Mouse (Mus musculus) thymus, adult 2 months (tissue): ENCODE data around the gene Tspan4. TPM values are rescaled to one million over a fixed set of nuclear protein-coding genes. Genes with fewer than 3 reads are reported as not detected.
"Not testable (repeated sequence)": the region's sequence is repeated elsewhere in the genome, so short reads cannot be mapped to it uniquely, and the experiment has no call there.

Experiments
- DNase-seq: peaks from one replicate; pipeline ENCODE4 v3.0.0; 2021
- H3K27ac ChIP-seq: fragments of 200-500 bp; 2 replicates; pipeline ENCODE4 v1.5.1; 2012; ENCODE audit warnings: low read length, control low read depth; ENCODE audit not compliant: control insufficient read depth, insufficient read depth
- H3K27me3 ChIP-seq: fragments of 200-500 bp; 2 replicates; pipeline ENCODE4 v1.6.1; 2012; ENCODE audit warnings: mild to moderate bottlenecking, low read length, moderate library complexity, mixed read lengths; ENCODE audit not compliant: control insufficient read depth, insufficient read depth
- H3K36me3 ChIP-seq: fragments of 200-500 bp; 2 replicates; pipeline ENCODE4 v1.6.1; 2012; ENCODE audit warnings: mild to moderate bottlenecking, low read length, moderate library complexity; ENCODE audit not compliant: control insufficient read depth, insufficient read depth
- H3K4me1 ChIP-seq: fragments of 200-500 bp; replicated peaks from 2 replicates; pipeline ENCODE4 v1.6.1; 2012; ENCODE audit warnings: low read length; ENCODE audit not compliant: control insufficient read depth, insufficient read depth
- H3K4me3 ChIP-seq: fragments of 200-500 bp; 2 replicates; pipeline ENCODE4 v1.5.1; 2012; ENCODE audit warnings: mild to moderate bottlenecking, low read length, control low read depth, moderate library complexity; ENCODE audit not compliant: control insufficient read depth, insufficient read depth
- CTCF ChIP-seq: fragments of 200-500 bp; IDR thresholded peaks from 2 replicates; pipeline ENCODE4 v1.5.1; 2012; ENCODE audit warnings: mild to moderate bottlenecking, control low read depth, low read length, moderate library complexity, borderline replicate concordance; ENCODE audit not compliant: control insufficient read depth, poor library complexity, insufficient read depth; ENCODE audit errors: extremely low read depth
- POLR2A ChIP-seq: fragments of 200-500 bp; IDR thresholded peaks from 2 replicates; pipeline ENCODE4 v1.6.1; 2012; ENCODE audit warnings: mild to moderate bottlenecking, low read length, control low read depth, moderate library complexity; ENCODE audit not compliant: control insufficient read depth, poor library complexity, insufficient read depth; ENCODE audit errors: extremely low read depth
- WGBS: fragments of 180-500 bp; shearing (Covaris S2); methylation state at CpG from one replicate; pipeline ENCODE4 v1.1.7; 2018; 5-methylcytosine and 5-hydroxymethylcytosine counted together
- polyA plus RNA-seq: library from polyadenylated mRNA; depleted of rRNA; stranded (reverse); fragments of >200 nt; gene quantifications from 2 replicates; pipeline ENCODE4 v1.2.3, GENCODE M21; 2012

Tspan4 gene
- polyA plus RNA-seq, 1 experiment, result 45.1 TPM

GRCm38 (mm10) chr7:141440613-141441012, 34.4 kb upstream of the Tspan4 start:
- Histone ChIP-seq H3K27ac (no peak overlapping the region), H3K4me3 (no peak overlapping the region), H3K36me3 (no peaks in the 10 kb centered on the region), H3K4me1 (peaks cover 33% of the 10 kb centered on the region), H3K27me3 (no peaks in the 10 kb centered on the region)
- WGBS, result 49% methylated on average over 6 of the region's 6 CpGs
- no peak for DNase-seq
- TF ChIP-seq CTCF, result no peak
- no peak for TF ChIP-seq POLR2A

GRCm38 (mm10) chr7:141441460-141441859, 33.6 kb upstream of the Tspan4 start:
- H3K27ac ChIP-seq, result no peak overlapping the region
- peaks cover 24% of the 10 kb centered on the region for H3K4me1 ChIP-seq
- no peak overlapping the region for H3K4me3 ChIP-seq
- TF ChIP-seq POLR2A (no peak), CTCF (no peak)
- H3K27me3 ChIP-seq, result no peaks in the 10 kb centered on the region
- DNase-seq, result no peak
- no peaks in the 10 kb centered on the region for H3K36me3 ChIP-seq
- WGBS, result 98% methylated on average over 9 of the region's 9 CpGs

DNA sequence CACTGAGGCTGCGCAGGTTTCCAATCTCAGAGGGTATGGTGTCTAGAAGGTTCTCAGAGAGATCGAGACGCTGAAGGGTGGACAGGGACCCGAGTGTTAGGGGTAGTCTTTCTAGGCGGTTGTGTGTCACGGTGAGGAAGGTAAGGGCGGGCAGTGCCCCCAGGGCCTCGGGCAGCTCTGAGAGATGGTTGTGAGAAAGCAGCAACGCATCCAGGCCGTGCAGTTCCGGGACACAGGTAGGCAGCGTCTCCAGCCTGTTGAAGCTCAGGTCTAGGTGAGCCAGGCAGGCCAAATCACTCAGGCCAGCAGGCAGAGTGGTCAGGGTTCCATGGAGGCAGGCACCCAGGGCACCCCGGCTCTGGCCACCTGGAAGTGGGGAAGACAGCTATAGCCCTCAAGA, 32.8 kb upstream of the Tspan4 start:
- TF ChIP-seq CTCF (no peak), POLR2A (no peak)
- H3K27ac ChIP-seq, result no peak overlapping the region
- DNase-seq, result no peak
- peaks cover 22% of the 10 kb centered on the region for H3K4me1 ChIP-seq
- H3K4me3 ChIP-seq, result peak overlapping the region; percentile 59; the same call in 1 of the 2 replicates
- H3K36me3 ChIP-seq, result no peaks in the 10 kb centered on the region
- 98% methylated on average over 13 of the region's 13 CpGs for WGBS
- H3K27me3 ChIP-seq, result no peaks in the 10 kb centered on the region

DNA sequence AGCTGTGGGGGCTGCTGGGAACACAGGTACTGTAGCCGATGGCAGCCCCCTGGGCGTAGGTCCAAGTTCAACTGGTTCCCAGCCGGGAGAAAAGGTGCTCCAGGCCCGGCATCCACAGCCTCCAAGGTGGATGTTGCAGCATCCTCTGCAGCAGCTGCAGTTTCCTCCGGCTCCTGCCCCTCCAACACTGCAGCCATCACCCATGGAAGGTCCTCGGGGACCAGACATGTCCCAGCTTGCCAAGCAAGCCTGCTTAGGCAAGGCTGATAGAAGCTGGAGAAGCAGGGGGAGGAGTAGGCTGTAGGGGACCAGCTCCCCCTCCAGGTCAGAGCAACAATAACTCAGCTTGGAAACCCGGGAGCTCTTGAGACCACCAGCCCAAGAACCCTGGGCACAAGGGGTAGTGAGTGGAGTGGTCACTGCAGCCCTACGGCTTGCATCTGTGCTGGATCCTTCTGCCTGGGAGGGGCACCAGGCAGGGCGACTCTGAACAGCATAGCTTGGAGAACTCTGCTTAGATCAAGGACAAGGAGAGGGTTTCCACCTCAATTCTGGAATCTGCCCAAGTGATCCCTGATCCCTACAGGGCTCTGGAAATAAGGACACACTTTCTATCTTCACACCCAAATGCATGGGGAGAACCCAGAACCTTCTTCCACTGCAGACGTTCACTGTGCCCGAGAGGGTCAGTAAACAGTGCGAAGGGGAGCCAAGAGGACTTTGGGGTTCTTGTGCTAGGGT, 31.8 kb upstream of the Tspan4 start:
- Histone ChIP-seq H3K27ac (no peak overlapping the region), H3K4me3 (peak overlapping the region; percentile 59), H3K36me3 (no peaks in the 10 kb centered on the region), H3K4me1 (peaks cover 20% of the 10 kb centered on the region), H3K27me3 (no peaks in the 10 kb centered on the region)
- TF ChIP-seq POLR2A (no peak), CTCF (0 out of 2 replicates have a peak, but pooled peaks have one; percentile 14)
- WGBS, result 14% methylated on average over 12 of the region's 12 CpGs
- DNase-seq, result no peak

- 1% methylated on average over 25 of the region's 25 CpGs for WGBS
- Histone ChIP-seq H3K36me3 (peaks cover 3% of the 10 kb centered on the region; the same call in 1 of the 2 replicates), H3K4me3 (peak within 1 kb of the TSS; percentile 59), H3K27me3 (no peaks in the 10 kb centered on the region), H3K4me1 (peaks cover 24% of the 10 kb centered on the region), H3K27ac (no peak within 1 kb of the TSS)
- TF ChIP-seq CTCF (0 out of 2 replicates have a peak, but pooled peaks have one; percentile 19), POLR2A (0 out of 2 replicates have a peak, but pooled peaks have one; percentile 30)
- DNase-seq, result peak; percentile 67
Observed at GRCm38 (mm10) chr7:141443828-141444237, 31.2 kb upstream of the Tspan4 start, which contains the start of gene Pidd1. Pidd1 (minus strand) TSS chr7:141444025.

DNA sequence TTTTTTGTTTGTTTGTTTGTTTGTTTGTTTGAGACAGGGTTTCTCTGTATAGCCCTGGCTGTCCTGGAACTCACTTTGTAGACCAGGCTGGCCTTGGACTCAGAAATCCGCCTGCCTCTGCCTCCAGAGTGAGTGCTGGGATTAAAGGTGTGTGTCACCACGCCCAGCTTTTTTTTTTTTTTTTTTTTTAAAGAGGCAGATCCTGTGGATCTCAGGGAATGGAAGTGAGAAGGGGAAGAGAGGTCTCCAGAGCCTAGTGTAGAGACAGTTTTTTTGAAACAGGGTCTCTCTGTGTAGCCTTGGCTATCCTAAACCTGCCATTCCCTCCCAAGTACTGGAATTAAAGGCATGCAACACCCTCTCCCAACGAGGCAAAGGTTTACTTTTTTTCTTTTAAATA, 28.7 kb upstream of the Tspan4 start:
- H3K4me3 ChIP-seq, result not testable (repeated sequence)

More for the DNA sequence above, 28.7 kb upstream of the Tspan4 start:
- H3K27ac ChIP-seq, H3K27me3 ChIP-seq, DNase-seq, H3K36me3 ChIP-seq: not testable (repeated sequence)
- 93% methylated on average over 3 of the region's 3 CpGs for WGBS
- peaks cover 24% of the 10 kb centered on the region for H3K4me1 ChIP-seq
